Mouse (Mus musculus): ENCODE data around the gene Mavs.

Mavs gene

GRCm38 (mm10) chr2:131233307-131234126, at the start of gene Mavs:
Mavs (plus strand) TSS chr2:131234063.
- peak; percentile 91 to 92 for DNase-seq (ENCODE audit: low spot score in 2 of 2)

GRCm38 (mm10) chr2:131186343-131186742, 47.5 kb upstream of the Mavs start:
- DNase-seq (ENCODE audit: low spot score in 2 of 2): no peak

- peak; percentile 63 to 74 for DNase-seq (ENCODE audit: low spot score in 2 of 2)
Measured at GRCm38 (mm10) chr2:131186771-131187601, 46.9 kb upstream of the Mavs start, which contains the start of the genes Cdc25b and Spef1. Cdc25b (plus strand) TSS chr2:131186949. Spef1 (minus strand) TSS chr2:131187282.

- DNase-seq (ENCODE audit: low spot score in 2 of 2): no peak
Measured at GRCm38 (mm10) chr2:131187602-131187922, 46.3 kb upstream of the Mavs start.

GRCm38 (mm10) chr2:131188311-131188710, 45.6 kb upstream of the Mavs start:
- DNase-seq (ENCODE audit: low spot score in 2 of 2): no peak

- no peak for DNase-seq (ENCODE audit: low spot score in 2 of 2)
Measured at GRCm38 (mm10) chr2:131189521-131190309, 44.1 kb upstream of the Mavs start.

- DNase-seq (ENCODE audit: low spot score in 2 of 2): no peak
Measured at GRCm38 (mm10) chr2:131190344-131191004, 43.4 kb upstream of the Mavs start.

GRCm38 (mm10) chr2:131191005-131191390, 42.9 kb upstream of the Mavs start:
- no peak for DNase-seq (ENCODE audit: low spot score in 2 of 2)

GRCm38 (mm10) chr2:131196606-131197316, 37.1 kb upstream of the Mavs start:
- no peak for DNase-seq (ENCODE audit: low spot score in 2 of 2)

- DNase-seq (ENCODE audit: low spot score in 2 of 2): no peak
Measured at GRCm38 (mm10) chr2:131200710-131201109, 33.2 kb upstream of the Mavs start.

GRCm38 (mm10) chr2:131201262-131201661, 32.6 kb upstream of the Mavs start:
- no peak for DNase-seq (ENCODE audit: low spot score in 2 of 2)

GRCm38 (mm10) chr2:131203816-131204409, 29.9 kb upstream of the Mavs start:
- no peak for DNase-seq (ENCODE audit: low spot score in 2 of 2)

- peak; percentile 75 to 85 for DNase-seq (ENCODE audit: low spot score in 2 of 2)
Measured at GRCm38 (mm10) chr2:131204410-131204981, 29.4 kb upstream of the Mavs start.

GRCm38 (mm10) chr2:131205521-131206182, 28.2 kb upstream of the Mavs start:
- DNase-seq (ENCODE audit: low spot score in 2 of 2): no peak

- DNase-seq (ENCODE audit: low spot score in 2 of 2): no peak
Measured at GRCm38 (mm10) chr2:131206778-131207177, 27.1 kb upstream of the Mavs start, which contains the start of gene Ap5s1. Ap5s1 (plus strand) TSS chr2:131207078.

GRCm38 (mm10) chr2:131208356-131208755, 25.5 kb upstream of the Mavs start:
- DNase-seq (ENCODE audit: low spot score in 2 of 2): no peak

- no peak for DNase-seq (ENCODE audit: low spot score in 2 of 2)
Measured at GRCm38 (mm10) chr2:131209125-131209795, 24.6 kb upstream of the Mavs start.

- DNase-seq (ENCODE audit: low spot score in 2 of 2): peak; percentile 91 to 95
Measured at GRCm38 (mm10) chr2:131209969-131210792, 23.7 kb upstream of the Mavs start.

Data from frontal cortex, postnatal 10 days (tissue).